Mouse (Mus musculus): Measurements from ENCODE around the gene Strip2.

Strip2 gene

DNA sequence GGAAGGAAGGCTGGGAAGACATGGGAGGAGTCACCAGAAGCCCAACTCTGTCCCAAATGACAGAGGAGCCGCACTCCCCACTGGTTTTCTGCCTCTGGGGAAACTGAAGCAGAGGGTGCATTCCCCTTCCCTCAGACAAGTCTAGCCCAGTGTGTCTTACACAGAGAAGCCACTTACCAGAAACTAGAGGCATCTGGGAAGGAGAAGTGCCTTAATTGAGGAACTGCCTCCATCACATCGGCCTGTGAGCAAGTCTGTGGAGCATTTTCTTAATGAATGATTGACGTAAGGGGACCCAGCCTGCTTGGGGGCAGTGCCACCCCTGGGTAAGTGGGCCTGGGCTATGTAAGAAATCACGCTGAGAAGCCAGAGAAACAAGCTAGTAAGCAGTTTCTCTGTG lies 82.0 kb downstream of the Strip2 start:
- DNase-seq (ENCODE audit: extremely low read depth, low read depth, low spot score), result no peak

GRCm38 (mm10) chr6:30002628-30003027 lies 85.8 kb downstream of the Strip2 start:
- no peak for DNase-seq (ENCODE audit: extremely low read depth, low read depth, low spot score)

DNA sequence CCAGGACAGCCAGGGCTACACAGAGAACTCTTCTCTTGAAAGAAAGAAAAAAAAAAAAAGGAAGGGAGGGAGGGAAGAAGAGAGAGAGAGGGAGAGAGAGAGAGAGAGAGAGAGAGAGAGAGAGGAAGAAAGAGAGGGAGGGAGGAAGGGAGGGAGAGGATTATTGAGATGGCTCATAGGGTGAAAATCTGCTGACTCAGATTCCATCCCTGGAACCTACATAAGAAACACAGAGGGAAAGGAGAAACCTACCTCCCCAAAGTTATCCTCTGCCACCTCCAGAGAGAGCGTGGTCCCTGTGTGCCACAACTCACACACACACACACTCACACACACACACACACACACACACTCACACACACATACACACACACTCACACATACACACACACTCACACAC lies 89.0 kb downstream of the Strip2 start:
- DNase-seq (ENCODE audit: extremely low read depth, low read depth, low spot score), result no peak

DNA sequence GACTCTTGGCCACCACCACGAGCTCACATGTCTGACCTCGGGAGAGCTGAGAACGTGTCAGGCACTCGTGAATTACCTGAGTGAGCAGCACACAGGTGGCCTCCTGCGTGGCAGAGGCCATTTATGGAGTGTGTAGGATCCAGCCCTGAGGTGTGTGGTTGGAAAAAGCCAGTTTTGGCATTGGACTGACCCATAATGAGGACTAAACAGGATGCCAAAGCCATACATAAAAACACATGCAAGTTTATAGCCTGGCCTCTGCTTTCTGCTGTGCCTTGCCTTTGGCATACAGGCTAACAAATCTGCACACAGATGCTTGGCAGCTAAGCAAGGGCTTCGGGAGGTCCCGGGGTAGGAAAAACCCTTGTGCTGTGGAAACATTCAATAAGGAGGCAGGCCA lies 92.4 kb downstream of the Strip2 start:
- no peak for DNase-seq (ENCODE audit: extremely low read depth, low read depth, low spot score)

Data from fat pad, adult 2 months (tissue).